Comparison of ENCODE assay signal across 1 mouse cellular context in genomic region chr14:57075537-57075936, GRCm38 (mm10).
TF ChIP-seq lines count a peak whose summit lies in the region.

No protein-coding gene starts in this region.

TF ChIP-seq in MEL, 35 proteins besides CTCF, POLR2A, EP300 and RAD21 (continued from another document):
- no peak for TF ChIP-seq KAT2A (conservative IDR thresholded peaks at IDR 0.05; ENCODE audit: low read depth, low read length)
- no peak for TF ChIP-seq NRF1 (IDR thresholded peaks at IDR 0.05; ENCODE audit: insufficient read depth, low read depth, low read length, poor library complexity, severe bottlenecking)
- TF ChIP-seq MYB (IDR thresholded peaks at IDR 0.05; ENCODE audit: low read depth, low read length), result no peak
- no peak for TF ChIP-seq E2F4 (IDR thresholded peaks at IDR 0.05; ENCODE audit: borderline replicate concordance, low read depth, low read length)
- no peak for TF ChIP-seq USF1 (IDR thresholded peaks at IDR 0.05; ENCODE audit: low read depth, low read length)
- no peak for TF ChIP-seq MEF2A (IDR thresholded peaks at IDR 0.05; ENCODE audit: extremely low read depth, insufficient replicate concordance, low read depth, low read length, poor library complexity, severe bottlenecking)
